Mouse (Mus musculus) kidney, adult 9 months (tissue): ENCODE data around the gene Arid1b.

Experiments used
- DNase-seq: peaks from one replicate; pipeline ENCODE4 v3.0.0; 2022

Arid1b gene

GRCm38 (mm10) chr17:4993840-4994503 is at the start of gene Arid1b:
Gene Arid1b, plus strand, starts transcription at chr17:4994332.
- DNase-seq, result peak; percentile 85

GRCm38 (mm10) chr17:4945311-4945751 is 48.8 kb upstream of the Arid1b start:
- no peak for DNase-seq

- DNase-seq, result peak; percentile 82
These were observed 48.2 kb upstream of the Arid1b start for GRCm38 (mm10) chr17:4945871-4946331.

GRCm38 (mm10) chr17:4946421-4946974 is 47.6 kb upstream of the Arid1b start:
- peak; percentile 73 for DNase-seq

GRCm38 (mm10) chr17:4947013-4947412 is 47.1 kb upstream of the Arid1b start:
- DNase-seq, result peak; percentile 84

GRCm38 (mm10) chr17:4947439-4947838 is 46.7 kb upstream of the Arid1b start:
- DNase-seq, result peak; percentile 71

GRCm38 (mm10) chr17:4948501-4948900 is 45.6 kb upstream of the Arid1b start:
- DNase-seq, result no peak

GRCm38 (mm10) chr17:4954431-4954830 is 39.7 kb upstream of the Arid1b start:
- no peak for DNase-seq

- DNase-seq, result no peak
These were observed 29.8 kb upstream of the Arid1b start for GRCm38 (mm10) chr17:4964192-4964877.

GRCm38 (mm10) chr17:4967201-4967600 is 26.9 kb upstream of the Arid1b start:
- DNase-seq, result no peak

- peak; percentile 58 for DNase-seq
These were observed 26.1 kb upstream of the Arid1b start for GRCm38 (mm10) chr17:4968035-4968434.

- DNase-seq, result no peak
These were observed 25.3 kb upstream of the Arid1b start for GRCm38 (mm10) chr17:4968878-4969277.

GRCm38 (mm10) chr17:4972261-4972660 is 21.9 kb upstream of the Arid1b start:
- no peak for DNase-seq

- DNase-seq, result peak; percentile 97
These were observed 19.4 kb upstream of the Arid1b start for GRCm38 (mm10) chr17:4974736-4975135.

- DNase-seq, result no peak
These were observed 14.0 kb upstream of the Arid1b start for GRCm38 (mm10) chr17:4980151-4980550.

- no peak for DNase-seq
These were observed 11.3 kb upstream of the Arid1b start for GRCm38 (mm10) chr17:4982819-4983218.

- DNase-seq, result no peak
These were observed 9.4 kb upstream of the Arid1b start for GRCm38 (mm10) chr17:4984691-4985090.

GRCm38 (mm10) chr17:4990911-4991560 is 3.1 kb upstream of the Arid1b start:
- no peak for DNase-seq

- no peak for DNase-seq
These were observed 2.5 kb upstream of the Arid1b start for GRCm38 (mm10) chr17:4991600-4991999.

- no peak for DNase-seq
These were observed 664 bp upstream of the Arid1b start for GRCm38 (mm10) chr17:4993497-4993839.

- no peak for DNase-seq
These were observed 326 bp downstream of the Arid1b start for GRCm38 (mm10) chr17:4994504-4994812.

GRCm38 (mm10) chr17:4994813-4995560 is 855 bp downstream of the Arid1b start:
- peak; percentile 62 for DNase-seq

GRCm38 (mm10) chr17:4995561-4996051 is 1.5 kb downstream of the Arid1b start:
- DNase-seq, result peak; percentile 84
